Mouse (Mus musculus) neural tube, embryonic 13.5 days (tissue): Measurements from ENCODE around the gene Zfp507. TPM values are rescaled to one million over a fixed set of nuclear protein-coding genes. Genes with fewer than 3 reads are reported as not detected.

ENCODE experiments used
- ATAC-seq: fragments of 200-750 bp; cut with Nextera tagmentation; 2 replicates; pipeline ENCODE4 v1.8.0; 2017; ENCODE audit warnings: low read depth, mild to moderate bottlenecking, moderate TSS enrichment, moderate library complexity
- H3K27ac ChIP-seq: fragments of 300-500 bp; sonication (generic); replicated peaks from 2 replicates; pipeline ENCODE4 v1.5.1; 2015; ENCODE audit warnings: moderate library complexity, mild to moderate bottlenecking, inconsistent platforms
- H3K27me3 ChIP-seq: fragments of 300-500 bp; sonication (generic); 2 replicates; pipeline ENCODE4 v1.6.1; 2015; ENCODE audit warnings: mild to moderate bottlenecking, inconsistent platforms
- H3K36me3 ChIP-seq: fragments of 300-500 bp; sonication (generic); 2 replicates; pipeline ENCODE4 v1.6.1; 2015; ENCODE audit warnings: mild to moderate bottlenecking, inconsistent platforms
- H3K4me1 ChIP-seq: fragments of 300-500 bp; sonication (generic); replicated peaks from 2 replicates; pipeline ENCODE4 v1.6.1; 2015; ENCODE audit warnings: inconsistent platforms
- H3K4me2 ChIP-seq: fragments of 300-500 bp; sonication (generic); 2 replicates; pipeline ENCODE4 v1.6.1; 2015; ENCODE audit warnings: inconsistent platforms, mild to moderate bottlenecking, moderate library complexity
- H3K4me3 ChIP-seq: fragments of 300-500 bp; sonication (generic); 2 replicates; pipeline ENCODE4 v1.5.1; 2015; ENCODE audit warnings: mild to moderate bottlenecking, inconsistent platforms
- H3K9ac ChIP-seq: fragments of 300-500 bp; sonication (generic); 2 replicates; pipeline ENCODE4 v1.6.1; 2015; ENCODE audit warnings: moderate library complexity, mild to moderate bottlenecking, inconsistent platforms
- H3K9me3 ChIP-seq: fragments of 300-500 bp; sonication (generic); 2 replicates; pipeline ENCODE4 v1.6.1; 2016; ENCODE audit warnings: inconsistent platforms
- WGBS: fragments of 180-500 bp; shearing (Covaris S2); methylation state at CpG from one replicate; pipeline ENCODE4 v1.1.7; 2015; 5-methylcytosine and 5-hydroxymethylcytosine counted together
- polyA plus RNA-seq: library from polyadenylated mRNA; unstranded; fragments of >200 nt; fragmentation: Nextera tagmentation; extraction: Ambion mirVana; gene quantifications from 2 replicates; pipeline ENCODE4 v1.2.1, GENCODE M21; 2015

Gene Zfp507
- polyA plus RNA-seq, 1 experiment from 2014 or later, result 17.1 TPM

DNA sequence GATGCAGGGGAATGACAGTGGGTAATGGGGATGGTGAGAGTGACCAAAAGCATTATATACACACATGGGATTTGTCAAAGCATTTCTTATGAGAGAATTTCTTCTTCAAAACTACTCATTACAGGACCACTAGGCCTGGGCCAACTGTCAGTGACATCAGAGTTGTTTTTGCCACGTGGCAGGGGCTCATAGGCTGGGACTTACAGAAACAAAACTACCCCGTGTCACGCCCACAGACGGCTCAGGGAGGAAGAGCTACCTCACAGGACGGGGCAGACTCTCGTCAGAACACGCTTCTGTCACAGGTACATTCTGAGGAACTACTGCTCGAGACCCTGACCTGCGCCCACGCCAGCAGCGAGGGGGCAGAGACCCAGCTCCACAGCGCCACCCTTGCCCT lies 74.4 kb downstream of the Zfp507 start:
- ATAC-seq, result no peak
- no peak overlapping the region for H3K27ac ChIP-seq
- peaks cover 16% of the 10 kb centered on the region for H3K4me1 ChIP-seq
- H3K4me2 ChIP-seq, result no peak overlapping the region
- WGBS, result 95% methylated on average over 12 of the region's 12 CpGs
- H3K9ac ChIP-seq, result no peak overlapping the region
- no peak overlapping the region for H3K4me3 ChIP-seq
- peaks cover 43% of the 10 kb centered on the region for H3K36me3 ChIP-seq
- 0 out of 2 replicates have a peak, but pooled peaks cover 2% of the 10 kb centered on the region for H3K9me3 ChIP-seq
- H3K27me3 ChIP-seq, result no peaks in the 10 kb centered on the region

DNA sequence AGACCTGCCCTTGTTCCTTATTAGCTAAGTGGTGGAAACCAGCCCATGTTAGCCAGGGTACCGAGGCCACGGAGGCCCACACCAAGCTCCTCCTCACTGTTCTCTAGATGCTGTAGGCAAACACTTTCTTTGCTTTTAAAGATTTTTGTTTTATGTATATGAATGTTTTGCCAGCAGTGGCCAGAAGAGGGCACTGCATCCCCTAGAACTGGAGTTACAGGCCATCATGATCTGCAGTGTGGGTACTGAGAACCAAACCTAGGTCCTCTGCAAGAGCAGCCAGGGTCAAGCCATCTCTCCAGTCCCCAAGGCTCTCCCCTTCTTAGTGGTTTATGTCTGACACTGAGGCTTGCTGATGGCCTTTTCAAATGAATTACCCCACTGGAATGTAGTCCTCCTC lies 79.8 kb downstream of the Zfp507 start:
- H3K4me2 ChIP-seq, result no peak overlapping the region
- H3K27ac ChIP-seq, result no peak overlapping the region
- H3K4me1 ChIP-seq, result no peaks in the 10 kb centered on the region
- no peak overlapping the region for H3K9ac ChIP-seq
- no peak for ATAC-seq
- H3K4me3 ChIP-seq, result no peak overlapping the region
- H3K27me3 ChIP-seq, result no peaks in the 10 kb centered on the region
- H3K9me3 ChIP-seq, result no peaks in the 10 kb centered on the region
- 39% methylated on average over 2 of the region's 2 CpGs for WGBS
- H3K36me3 ChIP-seq, result peaks cover 74% of the 10 kb centered on the region

Other genes with a start within 250 kb of the Zfp507 start
- 81.4 and 86.7 TPM in 2 replicates for gene Nudt19, start 246.7 kb downstream of the Zfp507 start, polyA plus RNA-seq
- gene Rgs9bp, start 217.4 kb downstream of the Zfp507 start, polyA plus RNA-seq, result 0.11 TPM in 2 replicates
- 16.4 and 21.9 TPM in 2 replicates for gene Ankrd27, start 216.8 kb downstream of the Zfp507 start, polyA plus RNA-seq
- 280 and 305 TPM in 2 replicates for gene Pdcd5, start 155.5 kb downstream of the Zfp507 start, polyA plus RNA-seq
- gene Dpy19l3, start 48.5 kb downstream of the Zfp507 start, polyA plus RNA-seq, result 31.1 and 31.9 TPM in 2 replicates